Mouse (Mus musculus): ENCODE results near the gene Xrn2. TPM values are rescaled to one million over a fixed set of nuclear protein-coding genes. Genes with fewer than 3 reads are reported as not detected.
A peak's percentile ranks its signal among the peaks of the same experiment; 100 is the strongest.

The Xrn2 gene
- total RNA-seq, 2 experiments from 2014 or later = 92.3 to 156 TPM

GRCm38 (mm10) chr2:147053229-147053892, 40.6 kb downstream of the Xrn2 start:
- ATAC-seq (ENCODE audit: poor library complexity, severe bottlenecking) = no peak

- no peak for ATAC-seq (ENCODE audit: poor library complexity, severe bottlenecking)
Observed at GRCm38 (mm10) chr2:147067480-147068246, 54.9 kb downstream of the Xrn2 start.

- no peak for ATAC-seq (ENCODE audit: poor library complexity, severe bottlenecking)
Observed at GRCm38 (mm10) chr2:147069077-147069476, 56.3 kb downstream of the Xrn2 start.

- ATAC-seq (ENCODE audit: poor library complexity, severe bottlenecking) = no peak
Observed at GRCm38 (mm10) chr2:147070305-147070704, 57.5 kb downstream of the Xrn2 start.

GRCm38 (mm10) chr2:147073962-147074361, 61.2 kb downstream of the Xrn2 start:
- ATAC-seq (ENCODE audit: poor library complexity, severe bottlenecking) = no peak

GRCm38 (mm10) chr2:147074399-147074798, 61.6 kb downstream of the Xrn2 start:
- no peak for ATAC-seq (ENCODE audit: poor library complexity, severe bottlenecking)

GRCm38 (mm10) chr2:147082391-147082790, 69.6 kb downstream of the Xrn2 start:
- ATAC-seq (ENCODE audit: poor library complexity, severe bottlenecking) = no peak

GRCm38 (mm10) chr2:147083471-147084365, 70.9 kb downstream of the Xrn2 start:
- peak; percentile 27; the same call in 1 of the 2 replicates for ATAC-seq (ENCODE audit: poor library complexity, severe bottlenecking)

- ATAC-seq (ENCODE audit: poor library complexity, severe bottlenecking) = no peak
Observed at GRCm38 (mm10) chr2:147084366-147085071, 71.7 kb downstream of the Xrn2 start.

- ATAC-seq (ENCODE audit: poor library complexity, severe bottlenecking) = no peak
Observed at GRCm38 (mm10) chr2:147085072-147085870, 72.5 kb downstream of the Xrn2 start, which contains the start of gene Nkx2-4. TSS of gene Nkx2-4 (minus strand) at chr2:147085445.

- ATAC-seq (ENCODE audit: poor library complexity, severe bottlenecking) = no peak
Observed at GRCm38 (mm10) chr2:147085937-147086336, 73.1 kb downstream of the Xrn2 start.

- ATAC-seq (ENCODE audit: poor library complexity, severe bottlenecking) = no peak
Observed at GRCm38 (mm10) chr2:147086441-147086840, 73.6 kb downstream of the Xrn2 start.

- ATAC-seq (ENCODE audit: poor library complexity, severe bottlenecking) = peak; percentile 52; the same call in 1 of the 2 replicates
Observed at GRCm38 (mm10) chr2:147119736-147120135, 106.9 kb downstream of the Xrn2 start.

GRCm38 (mm10) chr2:147127366-147127765, 114.6 kb downstream of the Xrn2 start:
- ATAC-seq (ENCODE audit: poor library complexity, severe bottlenecking) = no peak

Other genes with a start within 250 kb of the Xrn2 start
- gene Kiz, start 157.1 kb upstream of the Xrn2 start, total RNA-seq (2015) = 40.8 and 49.4 TPM in 2 replicates
- gene Kiz, start 157.1 kb upstream of the Xrn2 start, total RNA-seq (2017) = 27.0 and 27.4 TPM in 2 replicates
- not detected in 2 replicates for gene Nkx2-4, start 72.4 kb downstream of the Xrn2 start, total RNA-seq (2015)
- not detected in 2 replicates for gene Nkx2-4, start 72.4 kb downstream of the Xrn2 start, total RNA-seq (2017)
- gene Nkx2-2, start 181.2 kb downstream of the Xrn2 start, total RNA-seq (2015) = not detected in 2 replicates
- gene Nkx2-2, start 181.2 kb downstream of the Xrn2 start, total RNA-seq (2017) = not detected in 2 replicates